Mouse (Mus musculus) layer of hippocampus, adult 9-11 months (tissue): ENCODE measurements around the gene Akt1.
A peak's percentile ranks its signal among the peaks of the same experiment; 100 is the strongest.

Experiments
- DNase-seq: peaks from one replicate; pipeline ENCODE4 v3.0.0; 2022

Akt1 gene

GRCm38 (mm10) chr12:112683351-112683750, 8.7 kb upstream of the Akt1 start:
- DNase-seq = no peak

GRCm38 (mm10) chr12:112679027-112679996, 4.6 kb upstream of the Akt1 start:
- no peak for DNase-seq

- no peak for DNase-seq
Observed at GRCm38 (mm10) chr12:112678555-112679026, 3.9 kb upstream of the Akt1 start, which contains the start of gene Zbtb42. Gene Zbtb42, plus strand, starts transcription at chr12:112678828.

GRCm38 (mm10) chr12:112677943-112678554, 3.4 kb upstream of the Akt1 start:
- DNase-seq = no peak

GRCm38 (mm10) chr12:112677076-112677475, 2.4 kb upstream of the Akt1 start:
- DNase-seq = no peak

GRCm38 (mm10) chr12:112675245-112676035, 756 bp upstream of the Akt1 start:
- DNase-seq = peak; percentile 79

GRCm38 (mm10) chr12:112673576-112674091, 1.1 kb downstream of the Akt1 start:
- DNase-seq = no peak

GRCm38 (mm10) chr12:112672744-112673575, 1.7 kb downstream of the Akt1 start:
- DNase-seq = no peak

GRCm38 (mm10) chr12:112671891-112672290, 2.8 kb downstream of the Akt1 start:
- no peak for DNase-seq

GRCm38 (mm10) chr12:112670718-112671393, 3.8 kb downstream of the Akt1 start:
- DNase-seq = no peak

GRCm38 (mm10) chr12:112667619-112668297, 6.9 kb downstream of the Akt1 start:
- no peak for DNase-seq

GRCm38 (mm10) chr12:112665881-112666544, 8.7 kb downstream of the Akt1 start:
- DNase-seq = no peak

GRCm38 (mm10) chr12:112665445-112665844, 9.2 kb downstream of the Akt1 start:
- peak; percentile 80 for DNase-seq

- no peak for DNase-seq
Observed at GRCm38 (mm10) chr12:112664656-112665055, 10.0 kb downstream of the Akt1 start.

GRCm38 (mm10) chr12:112664124-112664523, 10.6 kb downstream of the Akt1 start:
- no peak for DNase-seq

- DNase-seq = no peak
Observed at GRCm38 (mm10) chr12:112663716-112664115, 11.0 kb downstream of the Akt1 start.

GRCm38 (mm10) chr12:112663303-112663702, 11.4 kb downstream of the Akt1 start:
- no peak for DNase-seq

GRCm38 (mm10) chr12:112661851-112662250, 12.8 kb downstream of the Akt1 start:
- no peak for DNase-seq

- no peak for DNase-seq
Observed at GRCm38 (mm10) chr12:112661327-112661605, 13.4 kb downstream of the Akt1 start.
